Mouse (Mus musculus) kidney, adult 9 months (tissue): ENCODE results near the gene Taf8.
"Not testable (repeated sequence)": the region's sequence is repeated elsewhere in the genome, so short reads cannot be mapped to it uniquely, and the experiment has no call there.

Source experiments
- DNase-seq: peaks from one replicate; pipeline ENCODE4 v3.0.0; 2022

The Taf8 gene

DNA sequence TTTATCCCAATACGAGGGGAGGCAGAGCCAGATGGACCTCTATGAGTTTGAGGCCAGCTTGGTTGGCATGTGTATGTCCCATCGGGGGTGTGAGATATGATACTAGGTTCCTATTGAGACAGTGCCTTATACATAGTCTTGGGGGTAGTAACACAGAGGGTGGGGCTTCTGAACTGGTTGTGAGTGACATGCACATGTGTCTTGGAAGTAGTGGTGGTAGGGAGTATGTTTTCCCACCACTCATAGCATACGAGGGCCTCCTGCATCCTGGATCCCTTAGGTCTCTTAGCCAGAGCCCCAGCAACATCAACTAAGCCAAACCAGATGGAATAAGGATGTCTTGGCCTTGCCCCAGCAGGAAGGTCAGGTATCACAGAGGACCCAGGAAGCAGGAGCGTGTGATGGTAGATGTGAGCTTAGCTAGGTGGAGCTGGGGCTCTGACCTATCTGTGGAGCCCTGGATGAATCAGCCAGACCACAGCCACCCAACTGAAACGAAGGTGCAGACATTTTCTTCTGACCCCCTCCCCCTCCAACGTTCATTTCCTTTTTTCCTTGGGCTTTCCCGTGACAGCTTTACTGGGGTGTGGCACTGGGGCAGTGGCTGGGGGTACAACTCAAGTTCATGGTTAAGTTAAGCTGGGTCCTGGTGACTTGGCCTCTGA, 13.2 kb upstream of the Taf8 start:
- no peak for DNase-seq

GRCm38 (mm10) chr17:47512956-47513775, 11.1 kb upstream of the Taf8 start:
- DNase-seq: no peak

DNA sequence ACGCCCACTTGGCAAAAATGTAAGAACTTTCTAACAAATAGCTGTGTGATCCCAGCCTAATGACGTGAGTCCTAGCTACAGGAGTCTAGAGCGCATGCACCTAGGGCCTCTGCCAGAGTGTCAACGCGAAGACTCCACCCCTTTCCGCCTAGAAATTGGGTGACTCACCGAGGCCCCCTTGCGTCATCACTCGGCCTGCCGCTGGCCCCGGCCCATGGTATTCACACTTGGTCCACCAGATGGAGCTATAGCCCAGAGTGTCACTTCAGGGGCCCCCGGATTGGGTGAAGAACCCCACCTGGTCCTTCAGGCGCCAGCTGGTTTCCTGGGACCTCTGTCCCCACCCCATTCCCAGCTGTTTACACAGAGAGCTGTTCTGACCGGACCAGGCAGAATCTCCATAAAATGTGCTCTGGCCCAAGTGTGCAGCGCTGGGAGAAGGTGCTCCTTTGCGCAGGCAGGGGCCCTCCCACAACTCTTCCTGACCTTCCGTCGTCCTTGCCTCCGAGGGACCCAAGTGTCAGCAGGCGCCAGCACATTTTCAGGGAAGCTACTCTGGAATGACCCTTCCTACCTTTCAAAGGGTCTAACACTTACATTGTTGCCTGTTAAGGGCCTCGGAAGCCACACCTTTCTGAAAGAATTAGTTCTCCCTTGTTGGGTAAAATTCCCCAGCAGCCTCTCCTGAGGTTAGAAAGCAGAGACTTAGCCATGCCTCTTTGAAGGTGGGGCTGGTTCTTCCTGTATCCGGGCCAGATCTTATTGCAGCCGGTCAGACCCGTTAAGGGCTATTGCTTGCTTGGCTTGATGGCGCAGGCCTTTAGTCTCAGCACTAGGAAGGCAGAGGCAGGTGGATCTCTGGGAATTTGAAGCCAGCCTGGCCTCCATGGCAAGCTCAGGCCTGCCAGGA, 9.3 kb upstream of the Taf8 start:
- peak; percentile 100 for DNase-seq

- no peak for DNase-seq
These were observed 7.1 kb upstream of the Taf8 start for GRCm38 (mm10) chr17:47509031-47509705.

- DNase-seq: peak; percentile 99
These were observed 6.0 kb upstream of the Taf8 start for GRCm38 (mm10) chr17:47508012-47508608.

DNA sequence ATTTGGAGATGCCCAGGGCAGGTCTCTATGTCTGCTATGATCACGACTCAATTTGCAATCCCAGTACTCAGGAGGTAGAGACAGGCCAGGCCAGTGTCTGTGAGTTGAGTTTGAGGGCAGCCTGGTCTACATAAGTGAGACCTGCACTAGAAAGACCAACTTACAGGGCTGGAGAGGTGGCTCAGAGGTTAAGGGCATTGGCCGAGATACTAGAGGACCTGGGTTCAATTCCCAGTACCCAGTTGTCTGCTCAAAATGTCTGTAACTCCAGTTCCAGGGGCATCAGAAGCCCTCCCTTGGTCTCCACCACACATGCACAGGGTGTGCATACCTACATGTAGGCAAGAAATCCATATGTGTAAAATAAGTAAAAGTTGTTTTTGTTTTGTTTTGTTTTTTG, 5.4 kb upstream of the Taf8 start:
- no peak for DNase-seq

DNA sequence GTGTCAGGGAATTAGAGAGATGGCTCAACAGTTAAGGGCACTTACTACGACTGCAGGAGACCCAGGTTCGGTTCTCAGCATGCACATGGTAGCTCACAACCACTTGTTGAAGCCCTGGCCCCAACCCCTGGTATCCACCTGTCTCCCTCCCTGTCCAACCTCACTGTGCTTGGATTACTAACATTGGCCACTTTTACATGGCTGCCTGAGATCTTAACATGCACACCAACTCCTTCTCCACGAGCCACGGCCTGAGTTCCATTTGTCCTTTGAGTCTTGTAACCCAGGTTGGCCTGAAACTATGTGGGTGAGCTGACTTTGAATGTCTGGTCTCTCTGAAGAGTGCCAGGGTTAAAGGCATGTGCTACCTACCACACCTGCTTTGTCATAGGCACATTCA, 4.6 kb upstream of the Taf8 start:
- DNase-seq: no peak

DNA sequence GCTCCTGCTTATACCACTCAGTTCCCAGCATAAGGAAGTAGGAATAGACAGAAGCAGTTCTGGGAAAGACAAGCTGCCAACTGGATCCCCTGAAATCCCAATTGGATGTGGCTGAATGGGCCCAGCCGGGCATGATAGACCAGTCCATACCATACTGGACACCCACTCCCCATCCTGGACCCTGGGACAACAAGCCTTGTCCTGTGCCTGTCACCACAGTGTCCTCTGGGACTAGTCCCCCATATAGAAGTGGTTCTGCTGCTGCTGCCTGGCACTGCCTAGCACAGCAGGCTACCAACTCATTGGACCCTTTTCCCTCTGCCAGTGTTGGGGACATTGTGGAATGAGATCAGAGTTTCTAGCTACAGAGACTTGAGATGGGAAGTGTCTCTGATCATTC, 4.0 kb upstream of the Taf8 start:
- no peak for DNase-seq

DNA sequence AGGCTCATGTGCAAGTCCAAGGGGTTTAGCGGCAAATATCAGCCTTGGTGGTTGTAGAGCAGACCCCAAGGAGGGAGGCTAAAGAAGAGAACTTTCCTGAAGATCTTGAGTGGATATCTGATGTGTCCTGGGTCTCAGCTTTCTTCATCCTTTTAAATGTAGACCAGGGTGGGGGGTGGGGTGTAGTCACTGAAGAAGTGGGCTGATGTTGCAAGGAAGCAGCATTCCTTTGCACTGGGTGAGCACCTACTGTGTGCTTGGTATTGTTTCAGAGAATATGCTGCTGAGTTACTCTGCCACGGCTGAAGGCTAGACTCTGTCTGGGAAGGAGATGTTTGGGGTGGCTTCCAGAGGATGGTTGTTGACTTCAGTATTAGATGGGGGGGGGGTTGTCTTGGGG, 3.5 kb upstream of the Taf8 start:
- DNase-seq: no peak

DNA sequence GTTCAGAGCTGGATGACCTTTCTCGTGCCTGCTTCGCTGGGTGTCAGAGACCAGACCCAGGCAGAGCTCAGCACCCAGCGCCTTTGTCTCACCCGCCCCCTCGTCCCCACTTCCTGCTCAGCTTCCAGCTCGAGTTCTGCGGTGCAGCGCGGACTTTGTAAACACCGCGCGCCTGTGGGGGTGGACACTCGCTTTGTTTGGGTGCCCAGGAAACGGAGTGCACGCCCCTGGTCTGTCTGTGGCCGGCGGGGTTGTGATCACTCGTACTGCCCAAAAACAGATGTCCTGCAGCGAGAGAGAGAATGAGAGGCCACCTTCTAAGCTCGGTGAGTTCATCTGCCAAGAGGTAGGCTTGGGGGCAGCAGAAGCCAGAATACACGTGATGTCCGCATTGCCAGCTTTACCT, 2.9 kb upstream of the Taf8 start, which contains the start of gene Ccnd3:
Ccnd3 (plus strand) TSS at position 111 of the 406 bp plus-strand sequence.
- peak; percentile 82 for DNase-seq

DNA sequence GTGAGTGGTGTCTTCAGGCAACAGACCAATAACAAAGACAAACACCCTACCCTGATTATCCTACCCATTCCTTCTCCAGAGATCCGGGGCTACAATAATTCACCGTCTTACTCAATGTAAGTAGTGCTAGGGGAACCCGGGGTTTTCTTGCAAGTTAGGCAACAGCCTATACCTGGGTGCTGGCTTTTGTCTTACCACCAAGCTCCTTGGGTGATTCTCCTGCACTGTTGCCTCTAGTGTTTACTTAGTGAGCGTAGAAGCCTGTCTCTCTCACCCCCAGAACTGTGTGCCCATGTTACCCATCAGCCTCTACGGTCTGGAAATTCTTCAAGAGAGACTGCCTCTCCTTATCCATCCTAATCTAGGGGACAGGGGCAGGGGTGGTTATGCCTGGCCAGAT, 2.1 kb upstream of the Taf8 start:
- no peak for DNase-seq

GRCm38 (mm10) chr17:47503689-47504088, 1.6 kb upstream of the Taf8 start:
- no peak for DNase-seq

DNA sequence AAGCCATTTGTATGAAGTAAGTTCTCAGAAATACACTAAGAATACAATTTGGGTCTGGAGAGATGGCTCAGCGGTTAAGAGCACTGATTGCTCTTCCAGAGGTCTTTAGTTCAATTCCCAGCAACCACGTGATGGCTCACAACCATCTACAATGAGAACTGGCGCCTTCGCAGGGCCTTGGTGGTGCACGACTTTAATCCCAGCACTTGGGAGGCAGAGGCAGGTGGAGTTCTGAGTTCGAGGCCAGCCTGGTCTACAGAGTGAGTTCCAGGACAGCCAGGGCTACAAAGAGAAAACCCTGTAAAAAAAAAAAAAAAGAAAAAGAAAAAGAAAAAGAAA, 584 bp upstream of the Taf8 start:
- not testable (repeated sequence) for DNase-seq

DNA sequence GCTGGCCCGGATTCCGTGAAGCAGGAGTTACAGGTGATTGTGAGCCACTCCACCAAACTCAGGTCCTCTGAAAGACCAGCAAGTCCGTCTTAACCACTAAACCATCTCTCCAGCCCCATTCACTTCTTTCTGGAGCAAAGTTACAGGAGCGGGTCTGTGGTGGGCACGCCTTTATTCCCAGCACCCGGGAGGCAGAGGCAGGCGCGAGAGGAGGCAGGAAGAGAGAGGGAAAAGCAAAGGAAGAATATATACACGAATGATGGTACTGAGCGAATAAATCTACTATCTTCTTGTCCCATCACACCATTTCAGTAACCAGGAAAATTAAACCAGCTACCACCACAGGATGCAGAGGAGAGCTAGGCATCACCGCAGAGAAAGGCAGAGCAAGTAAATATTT, 561 bp downstream of the Taf8 start:
- no peak for DNase-seq

- DNase-seq: no peak
These were observed 8.0 kb downstream of the Taf8 start for GRCm38 (mm10) chr17:47494132-47494531.

DNA sequence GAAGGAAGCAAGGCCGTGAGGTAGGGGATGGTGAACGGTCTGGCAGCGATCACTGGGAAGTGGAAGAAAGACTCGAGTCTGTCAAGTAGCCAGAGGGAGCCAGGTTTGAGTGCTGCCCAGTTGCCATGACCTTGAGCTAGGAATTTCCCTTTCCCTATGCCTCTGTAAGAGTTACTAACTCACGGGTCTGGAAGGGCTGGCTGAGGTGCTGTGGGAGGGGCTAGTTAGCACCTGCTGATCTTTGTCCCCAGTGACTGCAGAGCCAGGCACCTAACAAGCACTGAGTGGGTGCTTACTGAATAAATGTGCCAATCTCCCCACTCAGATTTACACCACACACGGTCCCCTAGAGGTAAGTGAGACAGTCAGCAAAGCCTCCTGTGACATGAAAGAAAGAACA, 8.4 kb downstream of the Taf8 start:
- DNase-seq: peak; percentile 78

DNA sequence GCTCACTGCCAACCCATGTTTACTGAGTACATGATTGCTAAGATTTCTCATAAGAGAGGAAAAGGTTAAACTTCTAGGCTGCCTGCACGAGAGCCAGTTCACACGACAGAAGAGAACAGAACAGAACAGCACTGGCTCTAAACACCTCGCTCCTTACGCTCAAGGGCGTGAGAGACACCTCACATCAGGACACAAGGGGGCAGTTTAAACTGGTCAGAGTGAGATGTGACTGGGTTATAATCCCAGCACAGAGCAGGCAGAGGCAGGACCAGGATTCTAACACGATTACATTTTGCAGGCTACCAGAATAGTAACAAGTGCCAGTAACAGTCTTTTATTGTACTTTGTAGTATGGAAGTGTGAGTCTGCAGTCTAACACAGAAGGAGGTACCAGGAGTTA, 9.4 kb downstream of the Taf8 start:
- no peak for DNase-seq

DNA sequence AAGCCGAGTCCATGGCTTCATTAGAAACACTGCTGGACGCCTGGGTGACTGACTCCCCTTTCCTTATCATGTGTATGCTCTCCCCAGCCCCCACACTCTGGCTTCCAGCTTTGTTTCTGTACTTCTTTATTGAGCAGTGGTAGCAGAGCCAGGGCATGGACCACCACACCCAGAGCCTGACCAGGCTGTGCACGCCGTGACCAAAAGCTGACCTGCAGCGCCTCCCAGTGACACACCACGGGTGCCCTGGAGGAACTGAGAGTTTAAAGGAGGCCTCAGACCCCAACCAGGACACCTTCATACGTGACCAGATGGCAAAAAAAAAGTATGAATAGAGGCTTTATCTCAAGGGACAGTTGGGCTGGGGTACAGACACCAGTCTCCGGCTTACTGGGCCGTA, 11.3 kb downstream of the Taf8 start:
- DNase-seq: no peak

GRCm38 (mm10) chr17:47485791-47486190, 16.3 kb downstream of the Taf8 start:
- DNase-seq: no peak

GRCm38 (mm10) chr17:47484993-47485392, 17.1 kb downstream of the Taf8 start:
- DNase-seq: no peak

GRCm38 (mm10) chr17:47484241-47484921, 17.7 kb downstream of the Taf8 start:
- DNase-seq: peak; percentile 72

GRCm38 (mm10) chr17:47482401-47482800, 19.7 kb downstream of the Taf8 start:
- DNase-seq: peak; percentile 82
